Mouse (Mus musculus) ovary, postnatal 10 days (tissue): ENCODE measurements around the gene Sparc.

ENCODE experiments used
- DNase-seq: peaks from one replicate; pipeline ENCODE4 v3.0.0; 2022; ENCODE audit warnings: low spot score

Gene Sparc

DNA sequence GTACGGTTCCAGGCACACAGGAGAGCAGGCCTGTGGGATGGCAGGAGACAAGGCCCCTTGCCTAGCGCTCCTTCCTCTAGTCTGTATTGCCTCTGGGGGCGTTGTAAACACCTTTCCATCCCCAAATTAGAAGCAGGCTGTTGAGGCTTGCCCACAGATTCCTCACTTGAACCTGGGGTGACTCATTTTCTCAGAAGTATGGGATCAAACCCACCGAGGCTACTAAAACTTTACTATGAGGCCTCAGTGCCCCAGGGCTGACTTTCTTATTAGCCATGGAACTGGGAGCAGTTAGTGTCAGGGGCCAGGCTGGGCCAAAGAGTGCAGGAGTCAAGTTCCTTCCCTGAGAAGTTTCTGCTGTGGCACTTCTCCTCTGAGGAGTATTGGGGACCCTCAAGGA lies 57.7 kb downstream of the Sparc start:
- DNase-seq: no peak

DNA sequence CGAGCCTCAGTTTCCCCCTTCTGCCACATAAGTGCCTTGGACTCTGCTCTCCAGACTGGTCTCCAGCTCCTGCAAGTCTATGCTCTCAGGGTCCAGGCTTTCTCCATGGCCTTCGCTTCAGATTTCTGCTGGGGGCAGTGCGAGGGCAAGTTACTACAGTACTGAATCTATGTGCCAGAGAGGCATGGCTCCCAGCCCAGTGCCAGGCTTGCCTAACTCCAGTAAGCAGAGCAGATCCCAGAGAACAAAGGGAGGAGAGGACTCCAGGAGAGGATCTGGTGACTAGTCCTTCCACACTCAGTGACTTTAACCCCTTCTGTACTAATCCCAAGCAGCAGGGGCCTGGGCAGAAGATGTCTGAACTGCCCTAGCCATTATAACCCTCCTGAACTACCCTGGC lies 58.3 kb downstream of the Sparc start:
- no peak for DNase-seq

DNA sequence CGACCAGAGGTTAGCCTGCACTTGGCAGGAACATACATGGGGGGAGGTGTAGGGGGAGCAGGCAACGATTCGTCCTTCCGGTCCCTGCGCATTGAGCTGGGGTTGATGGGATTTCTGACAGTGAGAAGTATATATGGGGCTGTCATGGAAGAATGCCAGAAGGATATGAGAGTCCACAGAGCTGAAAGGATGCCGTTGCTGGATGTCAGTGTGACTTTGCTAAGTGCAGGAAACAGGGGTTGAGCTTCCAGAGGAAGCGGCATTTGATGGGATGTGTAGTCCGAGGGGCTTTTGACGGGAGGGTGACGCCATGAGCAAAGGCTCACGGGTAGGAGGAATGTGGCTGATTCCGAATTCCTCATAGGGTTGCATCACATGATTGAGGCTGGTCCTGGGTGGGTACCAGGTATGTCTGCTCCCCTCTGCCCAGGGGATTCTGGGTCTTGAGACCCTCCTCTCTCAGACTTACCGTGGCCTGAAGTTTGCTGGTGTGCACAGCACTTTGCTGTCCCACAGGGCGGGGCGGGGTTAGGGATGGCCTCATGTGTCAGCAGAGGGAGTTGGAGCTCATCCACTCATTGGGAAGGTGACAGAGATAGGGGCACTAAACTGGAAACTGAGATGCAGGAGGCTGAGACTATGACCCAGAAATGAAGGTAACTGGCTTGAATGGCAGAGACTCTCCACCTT lies 64.7 kb downstream of the Sparc start:
- no peak for DNase-seq

DNA sequence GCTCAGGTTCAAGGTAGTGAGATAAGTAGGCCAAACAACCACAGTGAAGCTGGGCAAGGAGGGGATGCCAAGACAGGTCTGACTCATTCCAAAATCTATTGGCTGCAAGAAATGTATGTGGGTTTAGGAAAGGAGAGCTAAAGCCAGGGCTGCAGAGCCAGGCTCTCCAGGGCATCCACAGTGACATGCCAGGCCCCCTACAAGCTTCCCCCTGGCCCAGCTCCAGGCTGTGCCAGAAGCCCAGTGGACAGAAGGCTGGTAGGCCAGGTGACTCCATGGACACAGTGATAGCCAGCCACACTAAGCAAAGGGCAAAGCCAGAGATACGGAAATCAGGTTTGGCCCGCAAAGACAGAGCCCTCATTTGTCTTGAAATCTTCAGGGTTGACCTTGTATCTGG lies 66.1 kb downstream of the Sparc start:
- DNase-seq: no peak
